Mouse (Mus musculus) embryo, embryonic 11.5 days (tissue): ENCODE results near the gene Tlcd2.
"Not testable (repeated sequence)": the region's sequence is repeated elsewhere in the genome, so short reads cannot be mapped to it uniquely, and the experiment has no call there.

Experiments used
- DNase-seq: peaks from one replicate; pipeline ENCODE4 v3.0.0-alpha.2; 2012; ENCODE audit warnings: low read depth, low spot score

Tlcd2 gene

DNA sequence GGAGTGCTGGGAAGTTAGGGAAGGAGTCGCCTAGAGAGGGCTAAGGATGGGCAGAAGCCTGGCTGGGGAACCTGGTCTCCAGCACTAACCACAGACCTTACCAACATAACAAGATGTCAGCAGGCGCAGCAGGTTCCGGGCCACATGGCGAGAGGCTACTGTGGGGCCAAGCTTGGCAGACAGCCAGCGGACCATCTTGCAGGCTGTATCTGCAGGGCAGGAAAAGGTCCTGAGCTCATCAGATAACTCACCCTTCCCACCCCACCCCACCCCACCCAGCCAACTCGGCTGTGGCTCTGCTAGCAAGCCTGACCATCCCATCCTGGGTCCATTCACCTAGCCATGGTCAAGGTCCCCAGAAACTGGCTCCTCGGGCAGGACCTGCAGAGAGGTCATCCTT, 11.8 kb upstream of the Tlcd2 start:
- no peak for DNase-seq

DNA sequence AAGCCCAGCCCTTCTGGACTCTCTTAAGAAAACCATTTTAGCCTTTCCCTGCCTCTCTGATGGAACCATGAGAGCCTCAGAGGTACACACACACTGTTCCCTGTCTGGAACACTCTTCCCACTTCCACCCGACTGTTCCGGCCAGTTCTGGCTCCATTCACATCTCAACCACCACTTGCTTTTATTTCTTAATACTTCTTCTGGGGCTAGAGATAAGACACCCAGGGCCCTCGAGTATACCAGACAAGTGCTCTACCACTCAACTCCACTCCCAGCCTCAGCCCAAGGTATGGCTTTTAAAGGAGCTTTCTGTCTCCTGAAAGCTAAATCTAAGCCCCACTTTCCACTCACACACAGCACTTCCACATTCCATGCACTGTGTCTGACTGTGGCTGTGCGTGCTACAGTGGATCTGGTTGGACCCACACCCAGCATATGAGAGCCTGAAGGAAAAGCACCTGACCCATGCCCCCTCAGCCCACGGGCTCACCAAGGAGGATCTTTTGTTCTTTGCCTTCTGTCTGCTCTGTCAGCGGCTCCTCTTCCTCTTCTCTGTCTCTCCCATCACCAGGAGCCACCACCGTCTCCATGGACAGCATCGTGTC, 11.1 kb upstream of the Tlcd2 start:
- no peak for DNase-seq

DNA sequence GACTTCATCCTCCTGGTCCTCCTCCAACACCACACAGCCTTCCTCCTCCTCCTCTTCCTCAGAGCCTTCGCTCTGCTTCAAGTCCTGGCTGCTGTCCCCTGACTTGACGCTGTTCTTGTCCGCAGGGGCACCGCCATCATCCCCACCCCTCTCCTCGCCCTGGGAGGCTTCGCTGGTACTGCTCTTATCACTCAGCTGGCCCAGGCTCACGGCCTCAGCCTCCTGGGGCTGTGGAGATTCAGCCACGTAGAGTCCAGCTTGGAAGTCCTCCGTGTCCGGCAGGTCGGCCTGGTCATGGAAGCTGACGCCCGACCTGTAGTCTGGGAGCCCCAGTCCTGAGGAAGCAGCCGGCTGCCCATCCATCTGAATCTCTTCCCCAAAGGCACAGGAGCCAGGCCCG, 10.6 kb upstream of the Tlcd2 start:
- DNase-seq = no peak

DNA sequence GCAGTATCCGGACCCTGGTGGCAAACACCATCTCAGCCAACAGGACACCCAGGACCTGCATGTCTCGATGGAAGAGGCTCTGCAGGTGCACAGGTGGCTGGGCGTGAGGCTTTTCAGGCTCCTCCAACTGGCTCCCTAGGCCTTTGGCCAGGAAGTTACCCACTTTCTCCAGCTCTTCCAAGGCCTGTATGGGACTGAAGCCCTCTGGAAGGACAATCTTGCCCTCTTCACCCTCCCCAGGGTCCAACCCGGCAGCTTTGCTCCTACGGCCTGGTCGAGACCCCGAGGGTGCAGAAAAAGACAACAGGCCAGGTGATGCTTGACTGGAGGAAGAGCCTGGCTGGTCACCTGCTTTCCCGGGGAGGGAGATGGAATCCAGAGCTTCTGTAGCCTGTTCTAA, 9.4 kb upstream of the Tlcd2 start:
- no peak for DNase-seq

DNA sequence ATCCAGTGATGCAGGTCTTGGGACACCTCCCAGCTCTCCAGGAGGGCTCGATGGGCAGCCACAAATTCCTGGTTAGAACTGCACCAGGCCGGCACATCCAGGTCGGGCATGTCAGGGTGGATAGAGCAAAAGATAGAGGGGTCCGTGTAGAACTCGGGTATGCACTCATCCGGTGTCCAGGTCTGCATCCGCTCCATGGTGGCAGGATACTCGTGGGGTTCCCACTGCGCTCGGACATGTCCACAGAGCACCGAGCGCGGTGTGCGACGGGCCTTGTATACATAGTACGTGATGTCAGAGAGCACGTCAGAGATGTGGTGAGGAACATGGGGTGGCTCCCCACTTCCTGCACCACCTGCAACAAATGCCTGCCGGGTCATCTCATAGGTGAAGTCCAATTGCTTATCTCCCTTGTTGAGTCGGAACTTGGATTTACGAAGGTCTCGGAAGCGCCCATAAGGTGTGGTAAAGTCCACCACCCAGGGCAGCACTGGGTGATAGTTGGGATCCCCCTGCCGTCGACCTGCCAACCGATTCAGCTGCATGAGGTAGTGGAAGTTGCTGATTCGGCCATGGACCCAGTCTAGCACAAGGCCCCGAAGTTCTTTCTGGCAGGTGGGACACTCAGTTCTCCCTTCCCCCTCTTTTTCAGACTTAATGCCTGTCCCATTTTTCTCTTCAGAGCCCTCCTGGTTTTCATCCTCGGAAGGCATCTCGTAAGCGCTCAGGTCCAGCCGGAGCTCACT, 8.5 kb upstream of the Tlcd2 start:
- DNase-seq = no peak

DNA sequence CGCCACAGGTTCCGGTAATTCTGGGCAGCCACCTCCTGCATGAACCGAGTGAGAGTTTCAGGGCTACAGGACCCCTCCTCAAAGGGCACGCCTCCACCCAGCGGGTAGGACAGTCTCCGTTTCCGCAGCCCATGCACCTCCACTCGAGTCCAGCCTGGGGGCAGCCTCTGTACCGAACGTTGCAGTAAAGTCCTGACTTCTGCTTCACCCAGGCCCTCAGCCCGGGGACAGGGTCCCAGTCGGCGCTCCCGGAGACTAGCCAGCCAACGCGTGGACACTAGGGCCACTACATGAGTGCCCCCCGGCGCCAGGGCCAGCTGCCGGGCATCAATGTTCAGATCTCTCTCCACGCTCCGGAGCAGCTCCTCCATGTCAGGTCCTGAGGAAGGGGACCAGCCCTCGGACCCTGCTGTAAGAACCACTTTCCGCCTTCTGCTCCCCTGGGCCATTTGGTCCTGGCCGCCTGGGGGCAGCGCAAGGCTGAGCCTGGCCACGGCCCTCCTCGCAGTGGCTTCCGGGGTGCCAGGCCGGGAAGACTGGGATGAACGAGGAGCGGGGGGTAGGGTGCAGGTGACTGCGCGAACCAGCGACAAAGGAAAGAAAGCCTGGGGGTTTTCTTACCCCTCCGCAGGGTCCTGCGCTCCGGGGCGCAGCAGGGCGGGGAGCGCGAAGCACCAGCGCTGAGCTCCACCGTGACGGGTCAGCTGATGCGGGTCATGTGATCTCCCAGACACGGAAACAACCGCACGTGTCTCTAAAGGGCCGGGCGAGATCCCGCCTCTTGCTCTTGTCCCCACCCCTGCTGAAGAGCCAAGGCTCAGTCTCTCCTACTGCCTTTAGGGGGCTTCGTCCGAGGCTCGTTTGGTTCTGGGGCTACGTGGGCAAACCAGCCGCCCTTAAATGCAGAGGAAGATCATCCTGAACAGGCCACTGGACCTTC, 7.3 kb upstream of the Tlcd2 start, which contains the start of gene Wdr81:
Wdr81 (minus strand) TSS at position 727 of the 940 bp plus-strand sequence.
- DNase-seq = peak; percentile 81

DNA sequence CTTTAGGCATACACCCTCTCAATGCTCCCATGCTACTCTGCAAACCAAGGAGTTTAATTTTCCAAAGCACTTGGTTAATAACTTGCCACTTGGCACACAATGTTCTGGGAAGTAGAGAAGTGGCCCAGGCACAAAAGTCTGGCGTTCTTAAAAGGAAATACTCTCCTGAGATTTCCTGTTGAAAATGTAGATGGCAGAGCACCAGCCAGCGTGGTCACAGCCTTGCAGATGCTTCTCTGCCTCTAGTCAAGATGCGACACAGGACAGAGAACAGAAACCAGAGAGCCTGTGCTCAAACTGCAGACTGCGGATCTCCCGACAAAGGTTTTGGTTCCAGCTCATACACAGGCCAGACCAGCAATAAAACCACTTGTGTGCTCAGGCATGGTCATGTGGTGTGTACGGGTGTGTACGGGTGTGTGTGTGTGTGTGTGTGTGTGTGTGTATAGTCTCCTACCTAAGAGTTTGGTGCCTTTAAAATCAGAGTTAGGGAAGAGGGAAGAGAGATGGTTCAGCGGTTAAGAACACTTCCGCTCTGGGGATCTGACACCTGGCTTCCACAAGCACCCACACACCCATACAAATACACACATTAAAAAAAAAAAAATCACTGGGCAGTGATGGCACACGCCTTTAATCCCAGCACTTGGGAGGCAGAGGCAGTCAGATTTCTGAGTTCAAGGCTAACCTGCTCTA, 6.3 kb upstream of the Tlcd2 start:
- no peak for DNase-seq

DNA sequence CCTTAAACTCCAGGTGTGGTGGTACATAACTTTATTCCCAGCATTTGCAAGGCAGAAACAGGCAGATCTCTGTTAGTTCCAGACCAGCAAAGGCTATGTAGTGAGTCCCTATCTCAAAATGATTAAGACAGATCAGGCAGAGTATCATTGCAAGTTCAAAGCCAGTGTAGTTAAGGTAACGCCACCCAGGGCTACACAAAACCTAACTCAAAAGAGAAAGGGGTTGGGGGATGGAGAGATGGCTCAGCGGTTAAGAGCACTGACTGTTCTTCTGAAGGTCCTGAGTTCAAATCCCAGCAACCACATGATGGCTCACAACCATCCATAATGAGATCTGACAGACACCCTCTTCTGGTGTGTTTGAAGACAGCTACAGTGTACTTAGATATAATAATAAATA, 5.5 kb upstream of the Tlcd2 start:
- DNase-seq = not testable (repeated sequence)

DNA sequence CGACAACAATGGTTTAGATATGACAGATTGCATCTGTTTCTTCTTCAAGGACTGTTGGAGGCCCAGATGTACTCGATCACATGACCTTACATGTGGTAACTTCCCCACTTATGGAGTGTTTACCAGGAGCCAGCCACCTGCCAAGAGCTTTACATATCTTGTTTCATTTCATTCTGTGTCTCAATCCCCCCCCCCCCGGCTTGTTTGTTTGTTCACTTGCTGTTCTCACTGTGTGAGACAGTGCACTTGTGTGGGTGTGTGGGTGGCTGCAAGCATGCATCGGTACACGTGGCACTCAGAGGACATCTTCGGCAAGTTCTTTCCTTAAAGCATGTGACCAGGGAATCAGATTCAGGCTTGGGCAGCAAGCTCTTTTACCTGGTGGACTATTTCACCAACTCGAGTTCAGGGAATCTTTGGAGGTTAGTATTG, 5.1 kb upstream of the Tlcd2 start:
- no peak for DNase-seq

DNA sequence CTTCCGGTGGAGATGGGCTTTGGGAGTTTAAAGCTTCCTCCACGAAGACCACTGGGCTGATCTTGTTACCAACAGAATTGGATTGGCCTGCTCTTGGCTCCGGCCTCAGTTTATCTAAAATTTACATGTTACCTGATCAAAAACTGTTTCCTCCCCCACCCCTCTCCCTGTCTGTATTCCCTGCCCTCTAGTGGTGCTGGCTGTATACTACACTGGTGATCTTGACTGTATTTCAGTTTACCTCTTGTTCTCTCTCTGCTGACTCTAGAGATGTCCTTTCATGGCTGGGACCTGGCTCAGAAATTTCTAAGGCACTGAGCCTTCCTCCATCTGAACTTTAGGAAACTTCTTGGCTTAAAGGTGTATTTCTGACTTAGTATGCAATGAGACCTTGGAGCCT, 3.3 kb upstream of the Tlcd2 start:
- DNase-seq = no peak

DNA sequence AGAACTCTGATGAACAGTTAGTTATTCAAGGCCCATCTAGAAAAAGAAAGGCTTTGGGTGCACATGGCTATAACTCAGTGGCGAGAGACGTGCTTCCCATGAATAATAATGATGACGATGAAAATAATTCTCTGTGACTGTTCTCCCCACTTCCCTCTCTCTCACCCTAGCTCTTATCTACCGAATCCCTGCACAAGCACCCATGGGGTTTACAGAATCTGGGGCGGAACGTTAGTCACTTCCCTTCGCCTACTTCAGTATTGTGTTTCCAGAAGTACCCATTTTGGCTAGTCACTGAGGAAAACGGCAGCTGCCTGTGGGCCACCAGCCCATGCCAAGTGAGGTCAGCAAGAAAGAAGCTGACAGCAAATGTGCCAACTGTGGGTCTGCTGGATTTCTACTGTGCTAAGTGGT, 2.9 kb upstream of the Tlcd2 start:
- no peak for DNase-seq

DNA sequence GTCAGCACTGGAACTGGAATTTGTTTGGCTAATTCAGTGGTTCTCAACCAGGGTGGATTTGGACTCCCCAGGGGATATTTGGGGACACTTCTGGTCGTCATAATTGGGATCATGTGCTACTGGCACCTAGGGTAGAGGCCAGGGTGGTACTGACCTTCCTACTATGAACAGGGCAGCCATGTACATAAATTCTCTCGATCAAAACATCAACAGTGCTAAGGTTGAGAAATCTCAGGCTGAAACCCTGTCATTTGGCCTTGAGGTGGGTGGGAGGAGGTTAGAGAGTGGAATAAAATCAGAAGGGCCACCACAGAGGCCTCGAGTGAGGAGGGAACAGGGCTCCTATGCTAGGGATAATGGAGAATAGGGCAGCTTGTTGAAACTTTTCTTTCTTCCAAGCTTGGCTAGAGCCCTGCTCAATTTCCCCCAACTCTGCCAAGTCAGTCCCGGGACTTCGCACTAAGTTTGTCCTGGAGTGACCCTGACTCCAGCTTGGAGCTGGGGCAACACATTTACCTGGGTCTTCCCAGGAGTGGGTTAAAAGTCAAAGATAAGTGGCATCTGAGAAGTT, 2.3 kb upstream of the Tlcd2 start:
- no peak for DNase-seq

DNA sequence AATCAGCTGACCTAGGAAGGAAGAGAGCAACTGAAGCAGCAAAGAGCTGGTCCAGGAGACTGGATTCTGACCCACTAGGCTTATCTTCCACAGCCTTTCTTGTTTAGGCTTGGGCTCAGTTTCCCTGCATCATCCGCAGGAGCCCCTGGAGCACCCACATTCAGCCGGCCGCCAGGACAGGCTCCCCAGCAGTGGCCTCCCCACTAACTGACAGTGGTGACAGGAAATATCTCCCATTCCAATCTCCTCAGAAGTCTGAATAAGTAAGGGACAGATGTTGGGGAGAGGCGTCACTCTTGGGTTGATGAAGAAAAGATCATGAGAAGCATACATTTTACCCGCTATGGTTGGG, 1.8 kb upstream of the Tlcd2 start:
- DNase-seq = no peak

DNA sequence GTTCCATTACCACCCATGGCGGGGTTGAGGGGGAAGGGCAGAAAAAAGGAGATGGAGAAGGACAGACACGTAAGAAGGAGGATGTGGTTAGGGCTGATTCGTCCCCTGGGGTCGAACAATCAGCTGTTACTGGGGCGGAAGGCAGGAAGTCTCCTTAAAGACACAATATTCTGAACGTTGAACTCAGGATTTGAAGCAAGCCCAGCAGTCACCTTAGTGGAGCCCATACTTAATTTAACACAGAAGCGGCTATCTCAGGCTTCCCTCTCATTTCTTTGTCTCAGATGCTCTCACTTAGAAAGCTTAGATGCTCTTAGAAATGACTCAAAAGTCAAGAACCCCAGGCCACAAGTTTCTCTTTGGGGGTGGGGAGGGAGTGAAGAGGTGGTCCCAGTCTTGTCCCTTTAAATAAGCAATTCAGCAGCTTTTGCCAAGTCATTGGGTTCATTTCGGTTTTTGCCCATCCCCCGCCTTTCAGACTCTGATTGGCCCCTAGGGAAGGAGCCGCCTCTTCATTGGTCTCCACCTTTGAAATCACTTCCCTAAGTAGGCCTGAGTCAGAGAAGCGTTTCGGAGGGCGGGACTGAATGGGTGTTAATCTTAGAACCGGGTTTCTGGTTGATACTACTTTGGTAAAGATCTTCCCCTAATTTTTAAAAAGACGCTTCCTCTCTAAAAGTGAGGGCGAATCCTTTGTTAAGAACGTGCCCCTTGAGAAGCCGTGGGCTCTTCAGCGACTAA, 1.2 kb upstream of the Tlcd2 start:
- DNase-seq = peak; percentile 80

DNA sequence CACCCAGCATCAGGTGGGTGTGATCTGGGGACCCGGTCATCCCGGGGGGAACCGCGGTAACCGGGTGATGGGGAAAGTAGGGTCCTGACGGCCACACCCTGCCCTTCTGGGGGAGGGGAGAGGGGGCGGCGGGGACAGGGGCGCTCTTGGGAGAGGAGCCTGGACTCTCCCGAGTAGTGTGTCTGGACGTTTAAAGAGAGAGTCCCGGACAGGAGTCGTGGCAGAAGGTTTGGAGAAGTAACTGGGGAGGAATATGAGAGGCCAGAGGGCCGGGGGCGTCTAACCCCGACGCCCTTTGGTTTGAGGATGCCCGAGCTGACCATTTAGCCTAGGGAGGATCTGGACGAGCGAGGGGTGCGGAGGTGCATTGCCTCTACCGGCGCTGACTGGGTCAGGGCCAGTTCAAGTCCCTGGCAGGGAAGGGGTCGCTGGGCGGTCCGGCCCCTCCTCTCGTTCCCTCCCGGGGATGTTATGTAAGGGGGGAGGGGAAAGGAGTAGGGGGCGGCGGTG, 283 bp downstream of the Tlcd2 start:
- DNase-seq = no peak

DNA sequence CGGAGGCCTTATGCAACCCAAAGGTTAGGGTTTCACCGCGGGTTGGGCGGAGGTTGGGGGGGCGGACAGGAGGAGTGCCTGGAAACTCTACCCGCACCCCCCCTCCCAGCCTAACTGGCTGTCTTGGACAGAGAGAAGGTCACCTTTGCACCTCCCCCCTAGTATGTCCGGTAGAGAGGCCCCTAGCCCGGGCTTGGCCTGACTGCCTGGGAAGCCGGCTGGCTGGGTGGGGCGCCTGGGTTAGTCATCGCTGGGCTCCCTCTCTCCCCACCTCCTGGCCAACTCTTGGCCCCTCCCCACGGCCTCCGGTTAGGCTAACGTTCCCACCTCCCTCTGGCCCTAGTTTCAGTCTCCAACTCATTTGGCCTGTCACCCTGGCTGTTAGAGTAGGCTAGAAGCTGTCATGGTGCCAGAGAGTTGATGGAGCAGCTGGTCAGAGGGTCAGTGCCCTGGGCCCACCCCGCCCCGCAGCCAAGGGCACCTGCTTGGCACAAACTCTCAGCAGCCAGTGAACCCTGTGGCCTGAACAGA, 803 bp downstream of the Tlcd2 start:
- no peak for DNase-seq

DNA sequence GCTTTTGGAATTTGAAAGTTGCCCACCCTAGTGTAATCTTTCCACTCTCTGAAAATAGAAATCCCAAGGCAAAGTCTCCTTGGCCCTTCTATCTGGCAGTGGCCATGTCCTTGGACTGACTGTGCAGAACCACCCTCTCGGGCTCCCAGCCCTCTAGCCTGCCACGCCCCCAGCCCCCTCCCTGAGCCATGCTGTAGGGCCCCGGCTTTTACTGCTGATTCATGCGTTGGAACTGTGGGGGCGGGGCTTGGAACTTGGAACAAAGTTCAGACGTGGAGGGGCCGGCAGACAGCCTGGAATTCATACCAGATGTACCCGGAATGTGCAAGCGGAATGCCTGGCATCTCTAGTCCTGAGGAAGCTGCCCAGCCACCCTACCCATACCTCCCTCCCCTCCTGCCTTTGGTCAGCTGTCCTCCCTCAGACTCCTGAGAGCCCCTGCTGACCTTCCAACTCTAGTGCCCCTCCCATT, 1.4 kb downstream of the Tlcd2 start:
- peak; percentile 84 for DNase-seq

DNA sequence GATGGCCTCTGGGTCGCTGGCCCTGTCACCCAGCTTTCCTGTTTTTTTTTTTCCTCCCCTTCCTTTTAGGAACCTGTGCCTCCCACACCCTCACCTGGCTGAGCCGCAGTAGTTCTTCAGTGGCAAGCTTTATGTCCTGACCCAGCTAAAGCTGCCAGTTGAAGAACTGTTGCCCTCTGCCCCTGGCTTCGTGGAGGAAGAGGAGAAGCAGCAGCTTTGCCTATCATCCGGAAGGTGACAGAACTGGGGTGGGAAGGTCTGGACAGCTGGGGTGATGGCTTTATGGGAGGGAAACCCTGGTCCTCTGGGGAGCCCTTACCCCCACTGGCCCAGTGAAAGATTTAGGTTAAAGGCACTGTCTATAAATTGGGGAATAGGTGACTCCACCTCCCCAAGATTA, 2.1 kb downstream of the Tlcd2 start:
- no peak for DNase-seq

DNA sequence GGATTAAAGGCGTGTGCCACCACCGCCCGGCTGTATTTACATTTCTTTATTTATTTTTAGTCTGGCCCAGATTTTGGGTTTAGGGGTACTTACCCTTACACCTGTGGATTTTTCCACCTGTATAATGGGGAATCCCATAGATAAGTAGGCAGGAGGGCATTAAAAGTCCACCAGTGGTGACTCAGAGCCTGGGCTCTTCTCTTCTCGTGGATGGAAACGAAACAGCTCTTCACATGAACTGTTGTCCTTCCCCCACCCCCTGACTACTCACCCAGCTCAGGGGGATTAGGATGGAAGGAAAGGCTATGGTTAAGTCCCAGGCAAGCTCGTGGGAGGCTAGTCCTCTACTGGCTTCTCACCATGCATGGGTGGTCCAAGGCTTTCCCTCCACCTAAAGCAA, 2.9 kb downstream of the Tlcd2 start:
- DNase-seq = no peak

DNA sequence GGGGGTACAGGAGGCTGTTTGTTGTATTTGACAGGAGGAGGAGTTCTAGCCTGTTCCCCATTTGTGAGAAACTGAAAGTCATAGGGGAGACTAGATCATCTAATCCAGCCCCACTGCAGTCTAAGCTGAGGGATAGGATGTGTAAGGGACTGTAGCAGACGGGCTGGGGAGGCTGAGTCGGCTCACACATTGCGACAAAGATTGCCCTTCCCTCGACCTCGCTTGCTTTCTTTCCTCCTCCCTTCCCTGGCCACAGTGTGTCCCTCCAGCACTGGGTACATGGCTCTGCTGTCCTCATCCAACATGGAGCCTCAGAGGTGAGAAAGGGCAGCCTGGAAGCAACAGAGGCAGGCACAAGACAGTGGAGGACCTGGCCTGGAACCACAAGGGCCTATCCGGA, 3.5 kb downstream of the Tlcd2 start:
- no peak for DNase-seq
